Mouse (Mus musculus) ovary, postnatal 36 days (tissue): ENCODE measurements around the gene Rab40c.
A peak's percentile ranks its signal among the peaks of the same experiment; 100 is the strongest.

Source experiments
- DNase-seq: peaks from one replicate; pipeline ENCODE4 v3.0.0; 2022; ENCODE audit warnings: low spot score, mixed read lengths

Rab40c gene

GRCm38 (mm10) chr17:25919144-25919785 lies at the start of gene Rab40c:
TSS of gene Rab40c (minus strand) at chr17:25919727.
- no peak for DNase-seq

GRCm38 (mm10) chr17:25968176-25968575 lies 48.6 kb upstream of the Rab40c start:
- no peak for DNase-seq

- DNase-seq = no peak
These were observed 48.1 kb upstream of the Rab40c start for GRCm38 (mm10) chr17:25967652-25968051.

GRCm38 (mm10) chr17:25964271-25964670 lies 44.7 kb upstream of the Rab40c start:
- DNase-seq = no peak

DNA sequence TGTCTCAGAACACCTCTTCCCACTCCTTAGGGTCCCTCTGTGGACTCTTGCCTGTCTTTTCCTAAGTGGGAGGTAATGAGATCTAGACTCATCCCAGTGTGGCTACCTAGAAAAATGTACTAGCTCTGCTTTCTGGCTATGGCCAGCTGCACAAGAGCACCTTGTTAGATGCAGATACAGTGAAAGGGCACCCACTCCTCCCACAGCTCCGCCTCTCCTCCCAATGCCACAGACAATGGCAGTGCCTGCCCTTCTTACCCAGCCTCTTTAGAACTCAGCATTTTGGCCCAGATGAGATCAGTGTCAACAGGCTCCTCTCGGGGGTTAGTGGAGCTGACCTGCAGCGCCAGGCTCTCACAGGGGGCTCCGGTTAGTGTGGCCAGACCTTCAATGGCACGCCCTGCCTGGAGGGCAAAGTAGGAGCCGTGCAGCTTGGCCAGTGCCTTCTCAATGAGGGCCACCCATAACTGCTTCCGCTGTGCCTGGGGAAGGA lies 42.9 kb upstream of the Rab40c start:
- DNase-seq = no peak

DNA sequence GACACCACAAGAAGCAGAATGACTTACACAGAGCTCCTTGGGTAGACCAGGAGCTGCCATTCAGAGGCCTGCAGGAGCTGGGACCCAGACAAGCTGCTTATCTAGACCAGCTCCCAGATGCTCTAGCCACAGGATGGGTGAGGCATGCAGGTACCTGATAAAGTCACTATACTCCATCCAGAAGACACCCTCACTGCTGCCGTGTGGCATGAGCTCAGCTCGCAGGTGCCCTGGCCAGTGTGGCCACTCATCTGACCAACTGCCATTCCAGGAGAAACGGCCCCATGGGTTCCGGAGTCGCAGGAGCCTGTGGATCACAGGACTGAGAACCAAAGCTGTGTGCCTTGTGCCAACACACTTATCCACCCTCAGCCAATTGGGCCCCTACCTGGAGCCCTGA lies 42.0 kb upstream of the Rab40c start:
- no peak for DNase-seq

GRCm38 (mm10) chr17:25959630-25960467 lies 40.3 kb upstream of the Rab40c start:
- DNase-seq = no peak

GRCm38 (mm10) chr17:25958771-25959494 lies 39.4 kb upstream of the Rab40c start:
- DNase-seq = no peak

- DNase-seq = no peak
These were observed 38.1 kb upstream of the Rab40c start for GRCm38 (mm10) chr17:25957586-25958051.

GRCm38 (mm10) chr17:25956631-25957030 lies 37.1 kb upstream of the Rab40c start:
- DNase-seq = no peak

GRCm38 (mm10) chr17:25956201-25956600 lies 36.7 kb upstream of the Rab40c start:
- no peak for DNase-seq

- no peak for DNase-seq
These were observed 36.2 kb upstream of the Rab40c start for GRCm38 (mm10) chr17:25955736-25956135.

- no peak for DNase-seq
These were observed 35.1 kb upstream of the Rab40c start for GRCm38 (mm10) chr17:25954671-25955070.

DNA sequence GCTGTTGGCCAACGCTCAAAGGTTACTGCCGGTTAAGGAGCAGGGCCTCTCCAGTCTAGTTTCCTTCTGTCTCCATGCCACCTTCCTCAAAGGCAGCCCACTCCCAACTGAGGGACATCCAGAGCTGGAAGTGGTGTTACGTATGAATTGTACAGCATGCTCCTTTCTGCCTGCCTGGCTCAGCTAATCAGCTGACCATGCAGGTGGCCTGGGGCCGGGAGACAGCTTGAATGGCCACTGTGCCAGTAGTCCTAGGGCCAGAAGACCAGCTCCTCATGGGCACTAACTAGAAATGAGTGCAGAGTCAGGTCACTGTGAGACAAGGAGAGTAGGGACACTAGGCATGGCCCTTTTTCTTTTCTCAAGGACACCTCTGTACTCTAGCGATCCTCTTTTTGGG lies 33.6 kb upstream of the Rab40c start:
- DNase-seq = no peak

DNA sequence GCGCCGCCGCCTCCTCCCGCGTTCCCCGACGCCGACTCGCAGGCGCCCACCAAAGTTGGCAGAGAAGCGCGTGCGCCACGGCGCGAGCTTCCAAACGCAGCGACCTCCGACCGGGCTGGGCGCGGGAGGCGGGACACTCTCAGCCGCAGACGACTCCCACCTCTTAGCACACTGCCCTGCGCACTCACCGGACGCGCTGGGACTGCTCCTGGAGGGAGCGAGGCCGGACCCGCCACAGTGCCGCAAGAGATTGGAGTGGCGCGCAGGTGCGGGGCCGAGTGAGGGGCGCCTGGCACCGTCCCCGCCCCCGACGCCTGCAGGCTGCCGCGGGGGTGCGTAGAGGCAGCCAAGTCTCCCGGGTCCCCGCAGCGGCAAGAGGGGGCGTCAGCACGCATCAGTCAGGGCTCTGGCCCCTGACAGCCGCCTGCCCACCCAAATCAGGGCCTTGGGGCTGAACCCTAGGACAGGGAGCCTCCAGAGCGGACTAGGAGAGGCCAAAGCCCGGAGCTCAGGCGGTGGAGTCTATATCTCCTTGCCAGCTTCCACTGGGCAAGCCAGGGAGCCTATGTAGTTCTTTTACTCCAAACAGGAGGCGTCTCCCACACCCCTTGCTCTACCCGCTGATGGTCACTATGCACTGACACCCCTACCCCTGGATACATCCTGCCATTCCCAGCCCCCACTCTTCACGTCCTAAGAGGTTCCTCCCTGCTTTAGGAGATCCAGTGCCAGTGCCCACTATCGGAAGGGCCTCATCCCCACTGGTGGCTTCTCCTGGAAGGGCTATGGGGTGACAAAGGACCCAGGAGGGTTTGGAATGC lies 32.5 kb upstream of the Rab40c start, which contains the start of gene A930017K11Rik:
TSS of gene A930017K11Rik (minus strand) at position 763 of the 821 bp plus-strand sequence.
- peak; percentile 18 for DNase-seq

DNA sequence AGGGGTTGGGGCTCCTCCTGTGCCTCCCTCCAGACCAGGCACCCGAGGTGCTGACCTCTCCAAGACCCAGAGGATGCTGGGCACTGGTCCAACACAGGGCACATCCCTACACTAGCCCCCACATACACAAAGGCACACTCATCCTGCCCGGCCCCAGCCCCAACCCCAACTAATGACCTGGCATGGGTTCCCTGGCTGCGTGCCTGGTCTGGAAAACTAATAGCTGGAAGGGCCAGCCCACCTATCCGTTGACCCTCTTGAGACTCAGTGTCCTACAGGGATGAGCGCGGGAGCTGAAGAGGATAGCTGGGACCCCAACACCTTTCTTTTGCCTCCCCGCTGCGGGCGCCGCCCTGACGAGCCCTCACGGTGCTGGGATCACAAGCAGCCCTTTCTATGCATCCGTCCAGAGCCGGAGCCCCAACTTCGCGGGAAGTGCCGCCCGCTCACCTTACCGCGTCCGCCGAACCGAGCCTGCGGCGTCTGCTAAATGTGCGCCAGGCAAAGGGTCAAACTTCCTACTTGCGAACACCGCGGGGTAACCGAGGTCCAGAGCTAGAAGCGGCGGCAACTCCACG lies 31.8 kb upstream of the Rab40c start:
- DNase-seq = no peak

GRCm38 (mm10) chr17:25950706-25951105 lies 31.2 kb upstream of the Rab40c start:
- no peak for DNase-seq

DNA sequence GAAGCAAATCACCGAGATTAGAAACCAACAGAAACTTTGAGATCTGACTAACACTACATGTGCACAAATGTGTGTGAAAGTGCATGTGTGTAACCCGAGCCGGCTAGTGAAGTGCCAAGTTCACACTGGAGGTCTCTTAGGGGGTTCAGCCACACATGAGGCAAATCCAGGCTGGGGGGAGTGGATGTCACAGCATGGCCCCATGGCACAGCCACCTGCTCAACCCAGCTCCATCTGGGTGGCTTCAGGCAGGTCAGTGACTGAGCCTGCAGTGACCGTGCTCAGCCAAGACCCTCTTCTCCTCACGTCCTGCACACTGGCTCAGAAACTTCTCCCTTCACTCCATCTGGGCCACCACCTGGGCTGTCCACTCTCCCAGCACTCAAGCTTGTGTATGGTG lies 30.5 kb upstream of the Rab40c start:
- DNase-seq = no peak

DNA sequence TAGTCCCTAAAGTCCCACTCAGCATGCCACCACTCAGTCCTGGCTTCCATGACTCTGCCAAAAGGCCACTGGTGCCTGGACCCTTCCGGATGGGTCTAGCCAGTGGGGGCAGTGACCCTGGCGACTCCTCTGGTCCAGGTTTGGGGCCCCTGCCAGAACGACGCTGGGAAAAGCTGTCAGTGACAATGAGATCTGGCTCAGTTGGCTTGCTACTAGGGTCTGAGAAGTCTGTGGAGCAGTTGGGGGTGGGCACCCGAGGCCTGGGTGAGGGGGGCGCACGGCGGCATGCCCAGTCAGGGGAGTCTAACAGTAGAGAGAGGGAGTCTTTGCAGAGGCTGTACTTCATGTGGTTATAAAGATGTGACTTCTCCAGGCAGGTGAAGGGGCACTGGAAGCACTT lies 28.5 kb upstream of the Rab40c start:
- DNase-seq = no peak

DNA sequence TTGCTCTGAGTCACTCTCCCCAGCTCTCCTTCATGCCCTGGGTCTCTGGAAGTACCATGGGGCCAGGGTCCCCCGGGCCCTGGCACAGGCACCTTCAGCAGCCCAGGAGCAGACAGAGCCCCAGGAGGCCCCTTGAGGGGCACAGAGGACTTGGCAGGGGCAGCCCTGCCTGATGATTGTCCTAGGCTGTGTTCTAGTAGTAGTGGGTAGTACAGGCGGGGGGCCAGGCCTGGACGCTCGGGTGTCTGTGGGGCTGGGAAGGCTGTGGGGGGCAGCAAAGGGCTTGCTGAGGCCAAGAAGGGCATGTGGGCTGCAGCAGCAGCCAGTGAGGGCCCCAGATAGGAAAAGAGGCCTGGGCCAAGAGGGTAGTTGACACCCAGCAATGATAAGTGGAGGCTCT lies 28.0 kb upstream of the Rab40c start:
- no peak for DNase-seq

- no peak for DNase-seq
These were observed 27.4 kb upstream of the Rab40c start for GRCm38 (mm10) chr17:25946891-25947290.
